Mouse (Mus musculus) Patski (cell line): ENCODE data around the gene Rtf1. TPM values are rescaled to one million over a fixed set of nuclear protein-coding genes. Genes with fewer than 3 reads are reported as not detected.

Experiments
- ATAC-seq: fragments of 100-300 bp; one replicate; pipeline ENCODE4 v1.8.0; 2021
- CTCF ChIA-PET: fragments of 350-600 bp; sonication (Branson Sonifier 250); formaldehyde crosslinking; loops from one replicate; lab custom pipeline; 2022; ENCODE audit warnings: inconsistent platforms; lab: Charles Lee
- POLR2A ChIA-PET: fragments of 350-600 bp; sonication (Branson Sonifier 250); formaldehyde crosslinking; loops from one replicate; lab custom pipeline; 2022; ENCODE audit warnings: antibody characterized with exemption, inconsistent platforms; lab: Charles Lee
- DNase-seq: peaks from one replicate; pipeline ENCODE4 v3.0.0-alpha.2; 2011; ENCODE audit warnings: low read depth, low spot score
- H3K27me3 ChIP-seq: fragments of 371-371 bp; one replicate; pipeline ENCODE4 v1.5.1; 2021
- CTCF ChIP-seq: fragments of 100-300 bp; IDR thresholded peaks from one replicate; pipeline ENCODE4 v1.5.1; 2021
- in situ Hi-C: fragments of 300-500 bp; cut with MboI; formaldehyde crosslinking; loops from 3 replicates; pipeline ENCODE4 v1.11.1; 2018; ENCODE audit warnings: low pct_unique_long_range_greater_than_20kb, mixed read lengths
- polyA plus RNA-seq: library from polyadenylated mRNA; unstranded; gene quantifications from one replicate; pipeline ENCODE4 v1.2.3, GENCODE M21; 2021

Rtf1 gene
- polyA plus RNA-seq, 1 experiment from 2014 or later: 36.0 TPM

GRCm38 (mm10) chr2:119727762-119728416 is 53.0 kb downstream of the Rtf1 start:
- no peak for ATAC-seq
- ChIA-PET CTCF (interaction anchor here (1.4 to 1.5 kb wide), 2 partner anchors 8 to 36 kb away, joined by 6 read pairs; no protein-coding TSS in a partner anchor), POLR2A (no interaction called here)
- in situ Hi-C loops: no loop called here
- no peak for DNase-seq
- no peak for TF ChIP-seq CTCF
- H3K27me3 ChIP-seq: no peaks in the 10 kb centered on the region

DNA sequence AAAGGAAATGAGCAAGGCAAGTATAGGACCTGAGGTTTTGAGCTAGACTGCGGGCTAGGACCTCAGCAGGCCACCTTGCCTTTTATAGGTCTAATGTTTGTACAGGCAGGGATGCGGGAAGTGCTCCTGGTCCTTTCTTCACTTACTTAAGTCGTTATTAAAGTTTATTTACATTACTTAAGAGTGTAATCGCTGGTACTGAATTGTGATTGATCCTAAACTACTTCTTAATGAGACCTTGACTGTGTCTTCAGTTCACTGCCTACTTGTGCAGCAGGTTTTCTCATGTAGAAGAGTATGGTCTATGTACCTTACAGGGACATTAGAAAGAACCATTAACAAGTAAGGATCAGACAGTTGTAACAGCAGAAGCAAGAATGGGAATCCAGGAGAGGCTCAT is 55.9 kb downstream of the Rtf1 start:
- in situ Hi-C loops: no loop called here
- DNase-seq: no peak
- no peak for ATAC-seq
- TF ChIP-seq CTCF: no peak
- H3K27me3 ChIP-seq: no peaks in the 10 kb centered on the region
- POLR2A ChIA-PET: no interaction called here
- CTCF ChIA-PET: no interaction called here

DNA sequence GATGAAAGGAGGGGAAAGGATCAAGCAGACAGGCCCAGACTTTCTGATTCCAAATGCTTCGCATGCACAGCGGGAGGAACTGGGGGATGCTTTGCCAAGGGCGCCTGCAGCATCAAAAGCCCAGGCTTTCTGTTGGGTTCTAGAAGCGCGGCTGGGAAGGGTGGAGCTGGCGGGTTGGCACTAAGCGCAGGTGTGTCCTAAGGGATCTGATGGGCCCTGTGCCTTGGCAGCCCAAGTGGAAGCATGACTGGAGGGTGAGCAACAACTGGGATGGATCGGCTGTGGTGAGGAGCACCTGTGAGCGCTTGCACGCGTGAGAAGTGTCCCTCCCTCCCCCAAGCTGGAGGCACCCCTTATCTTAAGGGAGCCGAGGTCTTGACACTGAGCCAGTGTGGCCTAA is 62.3 kb downstream of the Rtf1 start:
- ChIA-PET POLR2A (no interaction called here), CTCF (no interaction called here)
- no peak for TF ChIP-seq CTCF
- ATAC-seq: no peak
- in situ Hi-C loops: no loop called here
- H3K27me3 ChIP-seq: no peaks in the 10 kb centered on the region
- DNase-seq: no peak

DNA sequence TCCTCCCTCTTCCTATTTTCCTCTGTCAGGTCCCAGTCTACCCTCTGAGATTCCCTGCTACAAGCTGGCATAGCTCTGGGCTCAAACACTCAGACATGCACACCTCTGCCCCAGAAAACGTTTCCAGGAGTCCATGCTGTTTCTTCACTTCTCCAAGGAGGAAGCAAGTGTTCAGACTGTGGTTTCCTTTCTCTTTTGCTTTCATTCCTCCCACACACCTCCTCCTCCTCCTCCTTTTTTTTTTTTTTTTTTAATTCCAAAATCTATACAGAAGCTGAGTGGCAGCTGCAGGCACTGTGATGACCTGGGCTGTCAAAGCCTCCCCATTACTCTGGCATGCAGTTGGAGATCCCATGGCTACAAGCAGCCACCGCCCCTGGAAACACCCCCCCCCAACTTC is 65.7 kb downstream of the Rtf1 start:
- in situ Hi-C loops: no loop called here
- CTCF ChIA-PET: interaction anchor here (1.3 kb wide), 1 partner anchor 13 kb away, joined by 3 read pairs; no protein-coding TSS in a partner anchor
- no peak for TF ChIP-seq CTCF
- POLR2A ChIA-PET: no interaction called here
- DNase-seq: no peak
- no peak for ATAC-seq
- H3K27me3 ChIP-seq: peaks cover 10% of the 10 kb centered on the region

GRCm38 (mm10) chr2:119741581-119742411 is 66.9 kb downstream of the Rtf1 start, which contains the start of gene Itpka:
Gene Itpka (plus strand): TSS chr2:119742337.
- ATAC-seq: peak; percentile 63
- DNase-seq: no peak
- peaks cover 10% of the 10 kb centered on the region for H3K27me3 ChIP-seq
- POLR2A ChIA-PET: interaction anchor here (0.6 to 0.8 kb wide), 2 partner anchors 26 to 449 kb away, joined by 4 to 8 read pairs; no protein-coding TSS in a partner anchor
- CTCF ChIA-PET: interaction anchor here (1.3 kb wide), 1 partner anchor 11 kb away, joined by 3 read pairs; no protein-coding TSS in a partner anchor
- no peak for TF ChIP-seq CTCF
- in situ Hi-C loops: no loop called here

- ATAC-seq (peak; percentile 22), DNase-seq (no peak)
- POLR2A ChIA-PET: interaction anchor here (0.6 kb wide), 1 partner anchor 450 kb away, joined by 4 read pairs; no protein-coding TSS in a partner anchor
- CTCF ChIA-PET: interaction anchor here (0.9 kb wide), 1 partner anchor 13 kb away, joined by 3 read pairs; no protein-coding TSS in a partner anchor
- peaks cover 10% of the 10 kb centered on the region for H3K27me3 ChIP-seq
- TF ChIP-seq CTCF: no peak
- in situ Hi-C loops: no loop called here
Observed at GRCm38 (mm10) chr2:119742461-119743175, 67.8 kb downstream of the Rtf1 start.

DNA sequence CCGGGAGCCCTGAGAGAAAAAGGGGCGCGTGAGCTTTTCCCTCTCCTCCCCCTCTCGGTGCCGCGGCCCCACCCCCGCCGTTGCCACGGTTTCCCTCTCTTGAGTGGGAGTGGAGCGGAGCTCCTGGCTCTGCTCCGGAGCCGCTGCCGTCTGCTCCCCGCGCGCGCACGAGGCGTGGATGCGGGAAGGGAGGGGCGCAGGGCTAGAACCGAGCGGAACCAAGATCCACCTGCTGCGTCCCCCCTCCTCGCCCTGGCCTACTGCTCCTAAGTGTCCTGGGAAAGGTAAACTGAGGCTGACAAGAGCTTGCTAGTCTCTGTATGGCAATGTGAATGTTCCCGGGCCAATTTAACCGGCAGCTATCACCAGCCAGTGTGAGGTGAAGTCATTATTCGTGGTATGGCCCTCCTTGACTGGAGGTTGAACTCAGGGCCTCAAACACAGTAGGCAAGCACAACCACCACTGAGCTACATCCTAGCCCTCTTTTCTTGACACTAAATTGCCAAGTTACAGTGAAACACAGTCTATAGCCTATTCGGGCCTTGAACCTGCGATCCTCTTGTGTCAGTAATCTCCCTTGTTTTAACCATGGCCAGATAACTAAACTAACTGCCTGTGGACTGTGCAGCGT is 68.4 kb downstream of the Rtf1 start:
- in situ Hi-C loops: no loop called here
- POLR2A ChIA-PET: no interaction called here

DNA sequence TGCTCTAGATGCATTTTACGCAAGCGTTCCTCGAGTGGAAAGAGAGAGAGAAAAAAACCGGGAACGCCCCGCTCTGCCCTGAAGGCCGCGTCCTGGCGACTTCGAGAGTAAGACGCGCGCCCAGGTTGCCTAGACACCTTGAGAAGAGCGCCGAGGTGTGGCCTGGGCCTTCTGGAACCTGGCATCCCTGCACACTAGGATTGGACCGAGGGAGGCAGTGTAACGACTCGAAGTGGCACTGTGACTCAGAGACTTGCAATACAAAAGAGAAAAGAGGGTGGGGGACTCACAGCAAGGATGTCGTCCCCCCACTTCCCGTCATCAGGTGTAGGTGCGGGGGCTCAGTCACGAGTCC is 68.9 kb downstream of the Rtf1 start:
- ChIA-PET CTCF (interaction anchor here (0.9 kb wide), 1 partner anchor 12 kb away, joined by 3 read pairs; no protein-coding TSS in a partner anchor), POLR2A (no interaction called here)
- TF ChIP-seq CTCF: no peak
- no peak for DNase-seq
- peaks cover 10% of the 10 kb centered on the region for H3K27me3 ChIP-seq
- ATAC-seq: no peak
- in situ Hi-C loops: no loop called here

More for the DNA sequence above, 68.4 kb downstream of the Rtf1 start:
- ATAC-seq (no peak), DNase-seq (no peak)
- CTCF ChIA-PET: interaction anchor here (0.9 kb wide), 1 partner anchor 12 kb away, joined by 3 read pairs; no protein-coding TSS in a partner anchor
- no peak for TF ChIP-seq CTCF
- H3K27me3 ChIP-seq: peaks cover 10% of the 10 kb centered on the region

GRCm38 (mm10) chr2:119744163-119745111 is 69.6 kb downstream of the Rtf1 start:
- ChIA-PET POLR2A (no interaction called here), CTCF (no interaction called here)
- no peak for ATAC-seq
- peaks cover 10% of the 10 kb centered on the region for H3K27me3 ChIP-seq
- no peak for TF ChIP-seq CTCF
- no peak for DNase-seq
- in situ Hi-C loops: no loop called here
